Mouse (Mus musculus) gonadal fat pad, adult 2 months (tissue): ENCODE data around the gene Cdc42. TPM values are rescaled to one million over a fixed set of nuclear protein-coding genes. Genes with fewer than 3 reads are reported as not detected.

ENCODE experiments used
- DNase-seq: peaks from one replicate; pipeline ENCODE4 v3.0.0-alpha.2; 2012; ENCODE audit warnings: low read depth
- polyA plus RNA-seq: library from polyadenylated mRNA; depleted of rRNA; stranded (reverse); fragments of >200 nt; gene quantifications from 2 replicates; pipeline ENCODE4 v1.2.3, GENCODE M21; 2012; rRNA removed

The Cdc42 gene
- 121 and 148 TPM in 2 replicates for polyA plus RNA-seq

DNA sequence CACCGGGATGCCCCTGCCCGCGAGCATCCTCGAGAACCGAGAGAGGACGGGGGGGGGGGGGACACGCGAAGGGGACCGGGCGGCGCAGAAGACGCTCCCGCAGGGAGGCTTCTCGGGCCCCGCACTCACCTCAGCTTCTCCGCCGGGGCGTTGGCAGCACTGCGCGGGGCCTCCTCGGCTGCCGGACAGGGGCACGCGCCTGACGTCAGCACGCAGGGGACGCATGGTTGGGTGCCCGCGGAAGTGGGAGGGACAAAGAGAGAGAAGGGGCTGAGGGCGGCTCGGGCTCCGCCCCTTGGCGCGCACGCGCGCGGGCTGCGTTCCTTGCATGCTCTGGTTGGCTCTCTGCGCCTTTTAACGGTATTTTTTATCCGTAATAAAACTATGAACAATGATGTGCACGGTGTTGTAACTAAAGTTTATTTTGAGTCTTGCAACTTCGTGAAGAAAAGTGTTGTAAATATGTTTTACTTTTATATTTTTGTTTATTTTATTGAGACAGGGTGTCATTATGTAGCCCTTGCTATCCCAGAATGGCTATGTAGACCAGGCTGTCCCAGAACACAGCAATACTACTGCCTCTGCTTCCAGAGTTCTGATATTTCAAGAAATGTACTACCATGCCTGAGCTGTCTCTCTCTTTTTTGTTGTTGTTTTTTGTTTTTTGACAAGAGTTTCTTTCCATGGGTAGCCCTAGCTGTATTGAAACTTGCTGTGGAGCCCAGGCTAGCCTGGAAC is at the start of gene Cdc42:
Gene Cdc42, minus strand, starts transcription at position 204 of the 738 bp plus-strand sequence.
- DNase-seq: no peak

DNA sequence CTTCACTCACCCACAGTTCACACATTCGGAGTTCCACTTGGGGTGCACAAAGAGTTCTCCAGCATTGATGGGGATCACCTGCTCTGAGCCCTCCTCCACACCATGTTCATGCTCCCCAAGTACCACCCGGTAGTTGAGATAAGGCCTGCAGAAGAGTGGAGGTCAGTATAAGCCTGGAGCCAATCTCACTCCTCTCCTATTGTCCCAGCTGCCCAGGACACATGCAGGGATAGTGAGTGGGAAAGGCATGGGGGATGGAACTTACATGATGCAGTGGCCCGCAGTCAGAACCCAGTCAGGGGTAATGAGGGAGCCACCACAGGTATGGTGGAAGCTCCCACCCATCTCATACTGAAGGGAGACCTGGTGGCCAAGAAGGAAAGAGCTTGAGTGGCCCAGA is 48.1 kb upstream of the Cdc42 start:
- DNase-seq: no peak

DNA sequence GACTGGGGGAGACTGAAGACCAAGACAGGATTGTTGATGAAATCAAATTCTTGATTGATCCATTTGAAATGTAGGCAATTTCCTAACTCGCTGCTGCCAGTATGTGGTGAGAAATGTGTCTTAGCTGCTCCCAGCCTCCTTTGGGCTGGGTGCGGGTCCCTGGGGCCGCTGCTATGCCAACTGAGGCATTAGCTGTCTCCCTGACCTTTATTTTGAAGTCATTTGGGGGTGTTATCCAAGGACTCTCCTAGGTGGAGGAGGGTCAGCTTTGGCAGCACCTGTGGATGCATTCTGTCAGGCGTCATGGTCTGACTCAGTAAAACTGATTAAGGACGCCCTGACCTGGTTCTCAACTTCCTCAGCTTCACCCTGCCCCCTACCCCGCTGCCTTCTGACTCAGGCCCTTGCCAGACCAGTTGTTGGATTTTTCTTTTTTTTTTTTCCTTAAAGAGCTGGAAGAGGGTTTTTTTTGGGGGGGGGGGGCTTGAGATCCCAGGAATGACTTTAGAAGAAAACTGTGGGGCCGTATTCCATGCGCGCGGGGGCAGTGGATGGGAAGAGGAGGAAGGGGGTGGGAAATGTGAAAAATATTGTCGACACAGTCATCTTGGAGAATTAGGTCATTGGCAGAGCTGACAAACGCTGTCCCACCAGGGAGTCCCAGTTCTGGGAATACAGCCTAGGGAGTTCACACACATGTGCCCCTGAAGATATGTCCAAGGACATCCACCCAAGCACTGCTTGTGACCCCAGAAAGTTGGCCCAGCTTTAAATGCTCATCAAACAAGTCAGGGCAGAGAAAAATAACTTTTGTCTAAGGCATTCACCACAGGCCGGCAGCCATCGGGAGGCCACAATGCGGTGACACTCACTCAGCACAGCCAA is 39.4 kb upstream of the Cdc42 start:
- DNase-seq: no peak

DNA sequence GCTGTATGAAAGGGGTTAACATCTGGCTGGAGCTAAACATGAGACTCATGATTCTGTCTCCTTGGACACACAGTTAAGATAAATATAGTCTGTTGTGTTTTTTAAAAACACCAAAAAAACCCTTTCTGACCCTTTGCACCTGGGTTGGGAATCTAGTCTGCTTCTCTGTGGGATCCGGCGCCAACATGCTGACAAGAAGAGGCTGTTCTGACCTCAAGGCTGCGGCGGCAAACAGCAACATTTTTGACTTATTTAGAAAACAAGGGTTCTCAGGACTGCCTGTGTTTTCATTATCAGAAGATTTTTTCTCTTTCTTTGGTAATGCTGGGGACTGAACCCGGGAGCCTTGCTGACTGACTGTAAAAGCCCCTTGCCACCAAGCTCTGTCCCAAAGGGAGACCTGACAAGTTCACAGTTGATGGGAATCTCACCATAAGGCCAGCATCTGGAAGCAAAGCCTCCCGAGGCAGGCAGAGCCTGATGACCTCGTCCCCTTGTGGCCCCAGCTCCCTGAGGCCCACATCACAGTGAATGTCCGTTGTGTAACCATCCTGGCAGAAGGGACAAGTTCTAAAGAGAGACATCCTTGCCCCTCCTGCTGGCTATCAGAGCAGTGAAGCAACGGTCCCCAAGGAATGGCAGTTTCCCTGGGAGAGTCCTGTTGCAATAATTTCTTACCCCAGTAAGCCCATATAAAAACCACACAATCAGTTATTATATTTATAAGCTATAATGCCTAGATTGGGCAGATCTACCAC is 36.0 kb upstream of the Cdc42 start:
- DNase-seq: no peak

DNA sequence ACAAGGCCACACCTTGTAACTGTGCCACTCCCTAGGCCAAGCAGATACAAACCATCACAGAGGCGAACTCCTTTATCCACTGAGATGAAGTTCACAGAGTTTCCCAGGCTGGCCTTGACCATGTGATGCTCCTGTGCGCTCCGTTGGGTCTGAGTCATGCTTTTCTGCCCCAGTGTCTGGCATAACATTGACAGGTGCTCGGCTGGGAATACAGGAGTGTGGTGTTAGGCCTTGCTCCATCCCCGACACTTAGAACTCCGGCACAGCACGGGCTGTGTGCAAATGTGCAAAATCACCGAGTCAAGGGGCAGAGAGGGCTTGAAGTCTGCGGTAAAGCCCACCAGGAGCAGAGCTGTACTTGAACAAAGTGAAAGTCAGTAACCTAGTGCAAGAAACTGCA is 35.4 kb upstream of the Cdc42 start:
- no peak for DNase-seq

DNA sequence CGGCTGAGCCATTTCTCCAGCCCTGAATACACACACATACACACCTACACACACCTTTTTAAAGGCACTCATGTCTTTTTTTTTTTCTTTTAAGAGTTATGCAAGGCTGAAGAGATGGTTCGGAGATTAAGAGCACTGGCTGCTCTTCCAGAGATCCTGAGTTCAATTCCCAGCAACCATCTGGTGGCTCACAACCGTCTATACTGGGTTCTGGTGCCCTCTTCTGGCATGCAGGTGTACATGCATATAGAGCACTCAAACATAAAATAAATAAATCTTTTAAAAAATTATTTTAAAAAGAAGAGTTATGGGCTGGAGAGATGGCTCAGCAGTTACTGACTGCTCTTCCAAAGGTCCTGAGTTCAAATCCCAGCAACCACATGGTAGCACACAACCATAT is 33.8 kb upstream of the Cdc42 start:
- DNase-seq: no peak

DNA sequence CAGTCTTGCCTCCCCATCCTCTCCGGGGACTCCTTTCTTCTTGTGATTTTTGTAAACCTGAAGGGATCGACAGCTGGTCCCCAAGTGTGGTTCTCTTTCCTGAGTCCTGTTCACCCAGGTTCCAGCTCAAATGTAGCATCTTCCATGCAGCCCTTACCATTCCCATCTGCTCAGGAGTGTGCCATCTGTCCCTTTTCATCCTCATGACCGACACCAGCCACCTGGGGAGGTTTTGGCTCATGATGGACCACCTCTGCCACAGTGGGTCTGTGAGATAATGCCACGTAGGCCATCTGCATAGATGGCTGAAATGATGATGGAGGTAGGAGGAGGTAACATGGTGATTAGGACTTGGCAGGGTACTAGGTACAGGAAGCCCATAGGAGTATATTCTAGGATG is 32.7 kb upstream of the Cdc42 start:
- no peak for DNase-seq

DNA sequence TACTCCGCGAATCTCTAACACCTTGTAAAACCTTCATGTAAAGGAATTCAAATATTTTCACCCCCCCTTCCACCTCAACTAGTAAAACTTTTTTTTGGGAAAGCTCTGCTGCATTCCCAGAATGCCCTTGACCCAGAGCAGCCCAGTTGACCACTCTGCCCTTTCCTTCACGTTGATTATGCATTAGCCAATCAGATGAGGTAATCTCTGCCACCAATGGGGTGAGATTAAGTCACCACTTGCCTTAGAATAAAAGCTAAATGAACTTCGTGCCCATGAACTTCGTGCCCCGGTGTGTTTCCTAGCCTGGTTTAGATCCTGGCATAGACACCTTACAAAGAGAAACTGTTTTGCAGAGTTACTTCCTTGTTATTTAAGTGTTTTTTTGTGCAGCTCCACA is 31.5 kb upstream of the Cdc42 start:
- no peak for DNase-seq

DNA sequence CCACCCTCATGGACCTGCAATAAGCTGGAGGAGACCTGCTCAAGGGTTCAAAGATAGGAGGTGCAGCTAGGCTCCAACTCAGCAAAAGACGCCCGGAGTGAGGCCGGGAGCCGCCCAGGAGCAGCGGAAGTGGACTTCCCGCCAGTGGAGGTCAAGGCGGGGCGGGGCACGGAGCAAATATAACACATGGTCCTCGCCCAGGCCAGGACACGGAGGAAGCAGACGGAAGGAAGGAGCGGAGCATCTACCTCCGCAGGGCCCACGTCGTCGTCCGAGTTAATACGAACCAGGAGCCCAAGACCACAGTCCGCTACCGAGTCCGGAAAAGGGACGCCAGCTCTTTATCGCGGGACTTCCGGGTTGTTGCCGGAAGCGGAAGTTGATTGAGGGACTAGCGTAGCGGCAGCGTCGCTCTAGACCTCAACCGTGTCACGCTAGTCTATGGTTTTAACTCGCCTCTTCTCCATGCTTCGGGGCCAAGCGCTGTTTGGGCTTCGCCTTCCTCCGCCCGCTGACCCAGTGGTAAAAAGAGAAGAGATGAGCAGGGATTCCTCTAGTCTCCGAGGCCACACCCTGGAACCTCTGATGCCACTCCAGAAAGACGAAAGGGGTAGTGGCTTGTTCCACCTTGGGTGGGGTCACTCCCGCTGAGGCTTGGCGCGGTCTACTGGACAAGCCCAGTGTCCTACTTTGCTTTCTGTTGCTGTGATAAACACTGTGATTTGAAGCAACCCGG is 30.7 kb upstream of the Cdc42 start:
- DNase-seq: peak; percentile 62

DNA sequence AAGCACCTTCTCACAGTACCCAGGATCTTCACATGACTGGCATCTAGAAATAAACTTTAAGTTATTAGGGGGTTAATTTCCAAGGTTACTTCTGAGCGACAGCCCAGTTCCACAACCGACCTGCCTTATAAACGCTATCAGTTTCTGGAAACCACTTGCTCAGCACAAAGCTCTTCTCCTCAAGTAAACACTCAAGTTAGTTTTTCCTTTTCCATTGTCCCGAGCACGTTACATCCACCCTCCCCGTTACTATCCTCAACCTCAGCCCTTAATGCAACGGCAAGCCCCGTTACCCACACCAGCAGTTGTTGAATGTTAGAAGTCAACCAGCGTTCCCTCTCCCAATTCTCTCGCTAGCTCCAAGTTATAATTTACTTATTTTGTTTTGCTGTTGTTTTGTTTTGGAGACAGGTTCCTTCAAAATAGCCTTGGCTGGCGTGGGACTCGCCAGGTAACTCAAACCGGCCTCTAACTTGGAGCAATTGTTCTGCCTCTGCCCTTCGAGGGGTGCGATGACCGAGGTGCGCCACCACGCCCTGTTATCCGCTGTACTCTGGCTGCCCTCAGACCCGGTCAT is 30.1 kb upstream of the Cdc42 start:
- no peak for DNase-seq

DNA sequence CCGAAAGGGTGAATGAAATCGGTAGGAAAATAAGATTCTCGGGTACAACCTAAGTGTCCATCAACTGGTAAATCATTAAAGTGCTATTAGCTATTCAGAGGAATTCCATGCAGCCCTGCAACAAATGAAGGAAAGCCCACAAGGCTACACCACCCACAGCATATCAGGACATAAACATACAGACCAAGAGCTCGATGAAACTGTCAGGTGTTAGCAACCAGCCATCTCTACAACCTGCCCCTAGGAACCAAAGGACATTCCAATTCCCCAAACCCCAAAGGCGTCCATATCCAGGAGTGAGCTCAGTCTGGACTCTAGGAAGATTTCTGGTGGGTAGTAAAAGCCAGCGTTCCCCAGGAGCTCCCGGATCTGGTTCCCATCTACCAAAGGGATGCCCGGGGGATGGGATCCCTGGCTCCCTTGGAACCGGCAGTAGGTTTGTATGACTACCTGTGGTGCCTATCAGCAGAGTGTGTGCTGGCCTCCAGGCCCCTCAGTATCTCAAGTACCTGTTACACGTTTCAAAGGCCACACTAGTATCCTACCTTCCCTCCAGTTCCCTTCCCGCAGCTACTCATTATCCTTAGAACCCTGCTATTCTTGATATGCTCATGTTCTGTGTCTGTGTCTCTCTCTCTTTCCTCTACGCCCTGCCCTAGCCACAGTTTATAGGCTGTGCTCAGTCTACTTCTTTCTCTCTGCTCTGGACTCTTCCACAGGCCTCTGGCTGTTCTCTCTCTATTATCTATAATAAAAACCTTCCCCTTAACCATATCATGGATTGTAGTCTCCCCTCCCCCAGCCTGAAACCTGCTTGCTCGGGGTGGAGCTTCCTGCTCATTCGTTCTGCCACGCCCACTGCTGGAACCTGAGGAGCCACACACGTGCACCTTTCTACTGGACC is 23.4 kb upstream of the Cdc42 start:
- DNase-seq: no peak

DNA sequence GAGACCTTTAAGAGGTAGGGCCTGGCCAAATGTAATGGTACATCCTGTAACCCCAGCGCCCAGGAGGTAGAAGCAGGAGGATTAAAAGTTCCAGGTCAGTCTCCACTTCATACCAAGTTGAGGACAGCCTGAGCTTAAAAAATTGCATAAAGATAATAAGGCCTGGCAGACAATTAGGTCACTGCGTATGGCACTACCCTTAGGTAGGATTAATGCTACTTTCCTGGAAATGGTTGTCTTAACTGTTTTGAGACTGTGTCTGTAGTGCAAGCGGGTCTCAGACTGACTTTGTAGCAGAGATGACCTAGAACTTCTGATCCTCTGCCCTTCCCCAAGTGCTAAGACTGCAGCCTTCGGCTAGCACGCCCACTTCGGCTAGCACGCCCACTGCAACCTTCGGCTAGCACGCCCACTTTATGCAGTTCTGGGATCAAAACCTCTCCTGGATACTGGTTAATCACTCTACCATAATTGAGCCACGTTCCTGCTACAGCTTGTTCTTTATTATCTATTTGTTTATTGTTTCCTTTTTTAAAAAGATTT is 22.3 kb upstream of the Cdc42 start:
- DNase-seq: peak; percentile 74

DNA sequence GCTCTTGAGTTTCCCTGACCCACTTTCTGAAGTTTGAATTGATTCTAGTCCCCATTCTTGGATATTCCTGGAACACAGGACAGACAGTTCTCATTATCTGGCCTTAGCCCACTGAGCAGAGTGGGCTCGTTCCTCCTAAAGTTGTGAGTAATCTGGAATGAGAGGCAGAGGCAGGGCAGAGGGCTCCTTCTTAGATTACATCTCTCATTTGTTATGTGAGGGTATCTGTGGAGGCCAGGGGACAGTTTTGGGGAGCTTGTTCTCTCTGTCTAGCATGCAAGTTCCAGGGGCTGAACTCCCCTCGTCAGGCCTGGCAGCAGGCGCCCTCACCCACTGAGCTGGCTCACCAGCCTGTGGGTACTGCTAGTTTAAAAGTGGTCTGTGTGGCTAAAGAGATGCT is 21.6 kb upstream of the Cdc42 start:
- no peak for DNase-seq

DNA sequence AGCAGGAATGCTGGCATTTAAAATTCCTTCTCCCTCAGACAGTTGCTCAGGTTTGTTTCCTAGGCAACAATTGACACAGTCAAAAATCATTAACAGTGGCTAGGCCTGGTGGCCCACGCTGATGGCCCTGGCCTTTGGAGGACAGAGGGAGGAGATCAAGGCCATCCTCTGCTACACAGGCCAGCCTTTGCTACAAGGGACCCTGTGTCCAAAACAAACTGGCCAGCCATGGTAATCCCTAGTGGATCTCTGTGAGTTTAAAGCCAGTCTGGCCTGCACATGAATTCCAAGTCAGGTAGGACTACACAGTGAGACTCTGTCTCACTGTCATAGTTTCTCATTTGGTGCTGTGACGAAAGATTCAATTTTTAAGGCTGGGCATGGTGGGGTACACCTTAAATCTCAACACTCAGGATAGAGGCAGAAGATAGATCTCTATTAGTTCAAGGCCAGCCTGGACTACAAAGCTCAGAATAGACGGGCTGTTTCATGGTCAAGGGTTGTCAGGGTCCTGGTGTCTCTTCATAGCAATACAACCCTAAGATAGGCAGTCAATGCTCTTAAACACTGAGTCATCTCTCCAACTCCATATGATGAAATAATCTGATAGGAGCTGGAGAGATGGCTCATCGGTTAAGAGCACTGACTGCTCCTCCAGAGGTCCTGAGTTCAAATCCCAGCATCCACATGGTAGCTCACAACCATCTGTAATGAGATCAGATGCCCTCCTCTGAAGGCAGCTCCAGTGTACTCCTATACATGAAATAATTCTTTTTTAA is 20.2 kb upstream of the Cdc42 start:
- no peak for DNase-seq

DNA sequence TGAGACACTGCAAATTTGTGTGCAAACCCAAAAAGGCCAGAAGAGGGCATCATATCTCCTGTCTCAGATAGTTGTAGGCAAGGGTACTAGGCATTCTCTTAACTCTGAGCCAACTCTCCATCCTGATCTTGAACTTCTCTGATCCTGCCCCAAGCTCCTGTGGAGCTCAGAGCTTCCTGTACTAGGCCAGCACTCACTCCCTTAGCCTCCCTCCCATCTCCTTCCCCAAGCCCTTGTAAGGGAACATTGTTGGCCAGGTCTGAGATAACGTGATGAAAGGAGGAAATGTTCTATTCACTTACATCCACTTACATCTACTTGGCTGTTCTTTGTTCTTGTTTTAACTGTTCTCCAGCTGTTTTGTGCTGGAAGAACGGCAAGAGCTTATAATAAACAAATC is 19.3 kb upstream of the Cdc42 start:
- DNase-seq: no peak

DNA sequence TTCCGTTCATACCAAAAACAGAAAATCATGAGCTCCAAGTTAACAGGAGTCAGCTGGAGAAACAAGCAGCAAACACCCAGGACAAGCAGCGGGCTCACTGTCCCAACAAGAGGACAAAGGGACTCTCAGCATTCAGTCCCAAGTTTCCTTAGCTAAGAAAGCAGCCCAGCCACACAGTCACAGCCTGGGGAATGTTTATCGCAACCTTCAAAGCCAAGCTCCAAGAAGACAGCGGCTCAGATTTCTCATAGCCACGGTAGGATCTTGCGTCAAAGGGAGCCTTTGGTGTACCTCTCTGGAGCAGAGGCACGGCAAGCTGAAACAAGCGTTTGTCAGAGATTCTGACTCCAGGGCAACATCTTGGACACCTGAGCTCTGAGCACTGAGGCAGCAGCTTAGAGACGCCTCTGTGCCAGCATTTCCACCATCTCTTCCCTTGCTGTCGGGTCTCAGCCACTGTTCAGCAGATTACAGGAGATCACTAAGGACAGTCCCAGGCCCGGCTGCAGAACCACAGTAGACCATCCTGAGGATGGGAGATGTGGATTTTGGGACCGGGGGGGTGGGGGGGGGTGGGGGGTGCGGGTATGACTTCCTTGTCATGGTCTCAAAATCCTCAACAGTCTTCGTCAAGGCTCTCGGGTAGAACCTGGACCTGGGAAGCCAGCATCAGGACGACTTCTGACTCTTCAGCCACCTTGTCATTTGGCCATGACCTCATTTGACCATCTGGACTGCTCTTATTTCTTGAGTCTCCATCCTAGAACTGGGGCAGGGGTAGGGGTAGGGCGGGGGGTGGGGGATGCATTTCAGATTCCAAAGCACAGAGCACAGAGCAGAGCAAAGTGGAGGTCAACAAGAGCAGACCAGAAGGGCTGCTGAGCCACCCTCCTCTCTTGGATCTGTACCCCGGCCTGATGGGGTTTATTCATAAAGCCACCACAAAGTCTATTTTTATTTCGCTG is 18.1 kb upstream of the Cdc42 start:
- DNase-seq: peak; percentile 68

DNA sequence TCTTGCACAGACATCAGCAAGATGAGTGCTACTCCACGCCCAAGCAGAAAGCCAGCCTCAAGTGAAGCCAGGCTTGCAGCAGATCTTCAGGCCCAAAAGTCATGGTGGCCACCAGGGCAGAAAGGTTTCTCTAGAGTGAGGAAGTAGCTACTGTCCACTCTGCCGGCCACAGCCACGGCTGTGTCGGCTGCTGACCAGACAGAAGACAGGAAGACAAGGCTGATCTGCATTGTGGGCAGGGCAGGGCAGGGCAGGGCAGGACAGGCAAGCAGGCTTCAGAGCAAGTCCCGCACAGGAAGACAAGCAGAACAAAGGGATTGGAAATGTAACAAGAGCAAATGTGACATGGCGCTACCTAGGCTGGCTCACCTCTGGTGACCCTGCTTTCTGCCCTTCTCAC is 16.2 kb upstream of the Cdc42 start:
- DNase-seq: no peak
